Mouse (Mus musculus) right cerebral cortex, postnatal 4 days (tissue): ENCODE measurements around the gene 5730596B20Rik.

ENCODE experiments used
- DNase-seq: peaks from one replicate; pipeline ENCODE4 v3.0.0-alpha.2; 2022

5730596B20Rik gene

GRCm38 (mm10) chr6:52176391-52176790, 907 bp upstream of the 5730596B20Rik start:
- DNase-seq: no peak

- DNase-seq: no peak
Observed at GRCm38 (mm10) chr6:52177806-52178205, 508 bp downstream of the 5730596B20Rik start.

- no peak for DNase-seq
Observed at GRCm38 (mm10) chr6:52178918-52179665, 1.8 kb downstream of the 5730596B20Rik start.

GRCm38 (mm10) chr6:52179690-52180089, 2.4 kb downstream of the 5730596B20Rik start:
- no peak for DNase-seq

- no peak for DNase-seq
Observed at GRCm38 (mm10) chr6:52180213-52180710, 3.0 kb downstream of the 5730596B20Rik start.

GRCm38 (mm10) chr6:52180726-52181125, 3.4 kb downstream of the 5730596B20Rik start:
- DNase-seq: no peak

- no peak for DNase-seq
Observed at GRCm38 (mm10) chr6:52182030-52182429, 4.7 kb downstream of the 5730596B20Rik start.

- no peak for DNase-seq
Observed at GRCm38 (mm10) chr6:52182793-52183192, 5.5 kb downstream of the 5730596B20Rik start.

- DNase-seq: no peak
Observed at GRCm38 (mm10) chr6:52183311-52184080, 6.2 kb downstream of the 5730596B20Rik start.

- DNase-seq: no peak
Observed at GRCm38 (mm10) chr6:52184668-52185067, 7.4 kb downstream of the 5730596B20Rik start.

- DNase-seq: no peak
Observed at GRCm38 (mm10) chr6:52185222-52185621, 7.9 kb downstream of the 5730596B20Rik start.

- no peak for DNase-seq
Observed at GRCm38 (mm10) chr6:52185834-52186233, 8.5 kb downstream of the 5730596B20Rik start.

- no peak for DNase-seq
Observed at GRCm38 (mm10) chr6:52186500-52186899, 9.2 kb downstream of the 5730596B20Rik start.

GRCm38 (mm10) chr6:52189172-52189591, 11.9 kb downstream of the 5730596B20Rik start:
- no peak for DNase-seq

- DNase-seq: no peak
Observed at GRCm38 (mm10) chr6:52189909-52190308, 12.6 kb downstream of the 5730596B20Rik start.

GRCm38 (mm10) chr6:52190410-52190809, 13.1 kb downstream of the 5730596B20Rik start:
- DNase-seq: no peak

GRCm38 (mm10) chr6:52190906-52191810, 13.9 kb downstream of the 5730596B20Rik start, which contains the start of gene Hoxa4:
Gene Hoxa4 (minus strand): TSS chr6:52191753.
- DNase-seq: no peak

- peak; percentile 60 for DNase-seq
Observed at GRCm38 (mm10) chr6:52191860-52192550, 14.7 kb downstream of the 5730596B20Rik start.

GRCm38 (mm10) chr6:52194690-52195089, 17.4 kb downstream of the 5730596B20Rik start:
- DNase-seq: no peak

GRCm38 (mm10) chr6:52196811-52197210, 19.5 kb downstream of the 5730596B20Rik start:
- no peak for DNase-seq

GRCm38 (mm10) chr6:52197271-52197670, 20.0 kb downstream of the 5730596B20Rik start:
- no peak for DNase-seq
